Comparison of ENCODE assay signal across 26 mouse cellular contexts in genomic region chr4:62158401-62158800, GRCm38 (mm10). TPM values are rescaled to one million over a fixed set of nuclear protein-coding genes. Genes with fewer than 3 reads are reported as not detected.
DNase-seq lines count a peak whose midpoint lies in the region; ATAC-seq and TF ChIP-seq lines count a peak whose summit lies in the region.
"Had no signal": no experiment of that assay in that cellular context is flagged by ENCODE, and none has a peak within 500 bp of the region (broad histone marks: within the 10 kb centered on the region; RNA-seq: fewer than 3 reads in every experiment).

No protein-coding gene starts in this region.

- H3K4me1 ChIP-seq in liver, adult 2 months (ENCODE audit: control insufficient read depth, insufficient read depth, low read length): no peaks in the 10 kb centered on the region
- no peaks in the 10 kb centered on the region for H3K4me1 ChIP-seq in liver, postnatal 0 days (ENCODE audit: insufficient read depth)

- no peak for TF ChIP-seq EP300 in liver, postnatal 0 days (IDR thresholded peaks at IDR 0.05; ENCODE audit: low read depth)

- no peak for ATAC-seq in liver, postnatal 0 days
- ATAC-seq: activated CD4-positive, CD25-positive, alpha-beta regulatory T cell, adult 4 months; CD4-positive, CD25-positive, alpha-beta regulatory T cell, adult 4 months; Patski had no signal

- WGBS in liver, adult 2 months: 12% methylated on average over 1 of the region's 1 CpGs
- WGBS in liver, postnatal 0 days (ENCODE audit: insufficient replicate concordance): 42% methylated on average over 1 of the region's 1 CpGs

- no peaks in the 10 kb centered on the region for H3K36me3 ChIP-seq in liver, adult 2 months (ENCODE audit: control insufficient read depth, insufficient read depth, low read length)
- H3K36me3 ChIP-seq in liver, postnatal 0 days (replicated peaks; ENCODE audit: insufficient read depth, low read length): no peaks in the 10 kb centered on the region
- H3K36me3 ChIP-seq: G1E had no signal

- no peaks in the 10 kb centered on the region for H3K79me2 ChIP-seq in liver, adult 2 months (ENCODE audit: control insufficient read depth, insufficient read depth, low read length)

- no peak for TF ChIP-seq POLR2A in liver, adult 2 months (IDR thresholded peaks at IDR 0.05; ENCODE audit: extremely low read depth, insufficient read depth, low read length)

- H3K9ac ChIP-seq in liver, adult 2 months (ENCODE audit: low read depth, low read length): no peak overlapping the region
- no peak overlapping the region for H3K9ac ChIP-seq in liver, postnatal 0 days (replicated peaks)

- H3K9me3 ChIP-seq in liver, postnatal 0 days (ENCODE audit: low read length): no peaks in the 10 kb centered on the region
- H3K9me3 ChIP-seq: G1E had no signal

- DNase-seq in liver, adult 2 months (ENCODE audit: extremely low read depth, low read depth, low spot score): peak; percentile 92
- DNase-seq in liver, postnatal 0 days: no peak
- DNase-seq in NIH3T3 (ENCODE audit: low read depth): peak; percentile 19
- no peak for DNase-seq in retina, embryonic 14.5 days (ENCODE audit: low spot score)
- DNase-seq: adrenal gland, adult 2 months; adrenal gland, adult 8-10 months; adrenal gland, postnatal 10 days; adrenal gland, postnatal 14 days; adrenal gland, postnatal 25 days; adrenal gland, postnatal 36 days; B cell, adult 2 months; cerebellum, adult 11 months; cerebellum, adult 11-12 months; cerebellum, adult 18-20 months; cerebellum, adult 2 months had no signal

- TF ChIP-seq CTCF in liver, adult 2 months (IDR thresholded peaks at IDR 0.05; ENCODE audit: low read depth, low read length): no peak
- no peak for TF ChIP-seq CTCF in liver, postnatal 0 days (IDR thresholded peaks at IDR 0.05; ENCODE audit: low read depth)

- H3K27me3 ChIP-seq in liver, adult 2 months (ENCODE audit: control insufficient read depth, insufficient read depth, low read length): no peaks in the 10 kb centered on the region
- H3K27me3 ChIP-seq in liver, postnatal 0 days (ENCODE audit: insufficient read depth, low read length): no peaks in the 10 kb centered on the region
- H3K27me3 ChIP-seq: CH12.LX, Patski had no signal

- H3K4me3 ChIP-seq in liver, adult 2 months (ENCODE audit: insufficient read depth, low read depth, low read length): no peak overlapping the region
- no peak overlapping the region for H3K4me3 ChIP-seq in liver, postnatal 0 days (ENCODE audit: low read depth, low read length)

- H3K4me2 ChIP-seq in liver, postnatal 0 days (ENCODE audit: low read depth, low read length): no peak overlapping the region

- no peak overlapping the region for H3K27ac ChIP-seq in liver, adult 2 months (replicated peaks; ENCODE audit: insufficient read depth, low read depth, low read length)
- no peak overlapping the region for H3K27ac ChIP-seq in liver, postnatal 0 days (ENCODE audit: low read depth)

RNA-seq across cellular contexts. Expression of gene Mup21, which starts 7.7 kb away (rescaled TPM):
- 5.9 and 7.9 TPM in 2 replicates for total RNA-seq in liver, adult 2 months (2014; rRNA removed)
- 0.20 and 0.40 TPM in 2 replicates for polyA plus RNA-seq in liver, adult 2 months (2012; rRNA removed)
- polyA plus RNA-seq in liver, postnatal 0 days (2015; fragmentation: Nextera tagmentation; extraction: Ambion mirVana): not detected in 2 replicates
- total RNA-seq: adrenal gland, adult 18-20 months; adrenal gland, adult 2 months; adrenal gland, adult 8-10 months; adrenal gland, postnatal 10 days; adrenal gland, postnatal 14 days; adrenal gland, postnatal 25 days; adrenal gland, postnatal 36 days; adrenal gland, postnatal 4 days; CH12.LX; ES-E14; G1E; MEL had no signal
- polyA plus RNA-seq: activated CD4-positive, CD25-positive, alpha-beta regulatory T cell, adult 4 months; adrenal gland, adult 2 months; brain, embryonic 14.5 days; C2C12; CD4-positive, CD25-positive, alpha-beta regulatory T cell, adult 4 months; cerebellum, adult 2 months; G1E; Patski had no signal

Comparison
In these comparisons a context has a peak if more than half of its experiments do, and no peak if none do; other contexts are left out.
1. DNase-seq: peak in liver, adult 2 months (single experiment) and NIH3T3 (single experiment); none in liver, postnatal 0 days (single experiment) and retina, embryonic 14.5 days (single experiment).